Mouse (Mus musculus) CH12.LX (cell line): Measurements from ENCODE around the gene Defb22.

Source experiments
- BHLHE40 ChIP-seq: IDR thresholded peaks from 2 replicates; pipeline ENCODE4 v1.6.1; 2011; ENCODE audit warnings: mild to moderate bottlenecking, low read depth, low read length, improper control_type of control experiment
- CTCF ChIP-seq, 2 experiments: IDR thresholded peaks in 1 of 2; conservative IDR thresholded peaks in 1 of 2; 2 replicates each; pipeline ENCODE4 v1.5.1; 2011 to 2012; ENCODE audit warnings: low read depth in 2 of 2, low read length in 2 of 2, improper control_type of control experiment in 1 of 2, inconsistent platforms in 1 of 2, mild to moderate bottlenecking in 1 of 2, moderate library complexity in 1 of 2
- GABPA ChIP-seq: IDR thresholded peaks from 2 replicates; pipeline ENCODE4 v1.6.1; 2012; ENCODE audit warnings: low read depth, low read length, improper control_type of control experiment, inconsistent platforms; ENCODE audit not compliant: insufficient replicate concordance
- MAFK ChIP-seq: IDR thresholded peaks from 2 replicates; pipeline ENCODE4 v1.6.1; 2011; ENCODE audit warnings: low read length, improper control_type of control experiment; ENCODE audit not compliant: insufficient replicate concordance
- POLR2A ChIP-seq: IDR thresholded peaks from 2 replicates; pipeline ENCODE4 v1.6.1; 2011; ENCODE audit warnings: low read depth, mild to moderate bottlenecking, improper control_type of control experiment, low read length
- TCF12 ChIP-seq: IDR thresholded peaks from 2 replicates; pipeline ENCODE4 v1.6.1; 2014; ENCODE audit warnings: low read depth, mild to moderate bottlenecking, inconsistent platforms, low read length, improper control_type of control experiment
- USF1 ChIP-seq: IDR thresholded peaks from 2 replicates; pipeline ENCODE4 v1.6.1; 2014; ENCODE audit warnings: low read depth, mild to moderate bottlenecking, inconsistent platforms, low read length, improper control_type of control experiment
- ZMIZ1 ChIP-seq: IDR thresholded peaks from 2 replicates; pipeline ENCODE4 v1.6.1; 2012; ENCODE audit warnings: low read depth, mild to moderate bottlenecking, inconsistent platforms, low read length, improper control_type of control experiment
- ZNF384 ChIP-seq: IDR thresholded peaks from 2 replicates; pipeline ENCODE4 v1.6.1; 2012; ENCODE audit warnings: low read depth, low read length, improper control_type of control experiment, inconsistent platforms

GRCm38 (mm10) chr2:152438963-152439362 lies 51.0 kb downstream of the Defb22 start:
- TF ChIP-seq CTCF (conservative IDR thresholded peaks at IDR 0.05 in 1 of 2, IDR thresholded peaks at IDR 0.05 in 1 of 2; ENCODE audit: low read depth in 2 of 2, low read length in 2 of 2) (peak in 1 of 2 experiments; percentile 24; a peak in 1 of 4 replicates), TCF12 (no peak), ZNF384 (no peak), POLR2A (no peak), USF1 (no peak), GABPA (no peak), ZMIZ1 (no peak), BHLHE40 (no peak), MAFK (no peak)
